Mouse (Mus musculus) heart, embryonic 15.5 days (tissue): ENCODE results near the gene Arpin. TPM values are rescaled to one million over a fixed set of nuclear protein-coding genes. Genes with fewer than 3 reads are reported as not detected.

Source experiments
- ATAC-seq: fragments of 200-750 bp; cut with Nextera tagmentation; replicated peaks from 2 replicates; pipeline ENCODE4 v1.8.0; 2017; ENCODE audit warnings: low read depth, moderate TSS enrichment; ENCODE audit not compliant: insufficient number of reproducible peaks, insufficient read depth, low FRiP score
- H3K27ac ChIP-seq: fragments of 300-500 bp; sonication (generic); 2 replicates; pipeline ENCODE4 v1.5.1; 2015; ENCODE audit warnings: mild to moderate bottlenecking, inconsistent platforms
- H3K27me3 ChIP-seq: fragments of 300-500 bp; sonication (generic); 2 replicates; pipeline ENCODE4 v1.6.1; 2015; ENCODE audit warnings: inconsistent platforms
- H3K36me3 ChIP-seq: fragments of 300-500 bp; sonication (generic); 2 replicates; pipeline ENCODE4 v1.6.1; 2015; ENCODE audit warnings: mild to moderate bottlenecking, inconsistent platforms
- H3K4me1 ChIP-seq: fragments of 300-500 bp; sonication (generic); replicated peaks from 2 replicates; pipeline ENCODE4 v1.6.1; 2015; ENCODE audit warnings: inconsistent platforms
- H3K4me2 ChIP-seq: fragments of 300-500 bp; sonication (generic); 2 replicates; pipeline ENCODE4 v1.6.1; 2015; ENCODE audit warnings: inconsistent platforms, mild to moderate bottlenecking, moderate library complexity
- H3K4me3 ChIP-seq: fragments of 300-500 bp; sonication (generic); 2 replicates; pipeline ENCODE4 v1.5.1; 2015; ENCODE audit warnings: mild to moderate bottlenecking, inconsistent platforms
- H3K9ac ChIP-seq: fragments of 300-500 bp; sonication (generic); 2 replicates; pipeline ENCODE4 v1.6.1; 2015; ENCODE audit warnings: mild to moderate bottlenecking, inconsistent platforms
- H3K9me3 ChIP-seq: fragments of 300-500 bp; sonication (generic); replicated peaks from 2 replicates; pipeline ENCODE4 v1.6.1; 2016; ENCODE audit warnings: inconsistent platforms
- WGBS: fragments of 180-500 bp; shearing (Covaris S2); methylation state at CpG from one replicate; pipeline ENCODE4 v1.1.7; 2015; ENCODE audit warnings: mixed read lengths; 5-methylcytosine and 5-hydroxymethylcytosine counted together
- microRNA-seq: library from miRNA; unstranded; fragments of <30 nt; microRNA quantifications from one replicate; pipeline ENCODE4, GENCODE M21; 2016
- polyA plus RNA-seq: library from polyadenylated mRNA; unstranded; fragments of >200 nt; fragmentation: Nextera tagmentation; extraction: Ambion mirVana; gene quantifications from 2 replicates; pipeline ENCODE4 v1.2.1, GENCODE M21; 2015

Arpin gene
- polyA plus RNA-seq, 1 experiment from 2014 or later = 26.6 TPM

DNA sequence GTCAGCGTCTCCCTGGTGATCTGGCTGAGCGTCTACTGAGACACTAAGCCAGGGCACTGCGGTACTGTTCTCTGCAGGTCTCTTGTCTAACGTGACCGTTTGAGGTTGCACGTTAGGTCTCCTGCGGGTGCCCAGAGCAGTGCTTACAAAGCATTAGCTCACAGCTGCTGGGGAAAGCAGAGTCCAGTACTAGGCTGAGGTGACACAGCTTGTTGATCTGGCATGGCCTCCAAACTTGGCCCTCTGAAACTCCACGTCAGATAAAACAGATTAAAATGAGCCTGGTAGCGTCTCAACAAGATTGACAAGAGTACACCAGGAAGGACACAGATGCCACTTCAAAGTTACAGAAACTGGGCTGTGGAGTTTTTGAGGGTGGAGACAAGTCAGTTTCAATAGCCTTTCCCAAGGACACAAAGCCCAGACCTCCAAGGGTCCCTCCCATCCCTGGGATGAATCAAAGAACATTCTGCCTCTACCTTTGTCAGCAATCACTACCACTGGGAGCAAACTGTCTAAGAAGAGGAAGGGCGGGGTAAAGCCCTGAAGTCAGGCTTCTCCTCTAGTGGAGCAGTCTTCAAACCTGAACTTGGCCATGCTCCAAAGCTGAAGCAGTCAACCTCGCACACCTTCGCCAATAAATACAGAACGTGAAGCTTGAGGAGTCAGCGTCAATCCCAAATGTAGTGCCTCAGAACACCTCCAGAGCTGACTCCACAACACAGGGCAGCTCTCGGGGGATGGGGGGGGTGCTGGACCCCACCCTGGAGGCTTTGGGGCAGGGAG lies 44.5 kb downstream of the Arpin start:
- H3K27ac ChIP-seq = no peak overlapping the region
- no peaks in the 10 kb centered on the region; the same call in 1 of the 2 replicates for H3K36me3 ChIP-seq
- no peak for ATAC-seq
- no peak overlapping the region for H3K4me2 ChIP-seq
- H3K27me3 ChIP-seq = no peaks in the 10 kb centered on the region
- H3K9ac ChIP-seq = no peak overlapping the region
- H3K4me3 ChIP-seq = no peak overlapping the region
- H3K4me1 ChIP-seq = peaks cover 22% of the 10 kb centered on the region
- H3K9me3 ChIP-seq = no peaks in the 10 kb centered on the region
- WGBS = 66% methylated on average over 15 of the region's 15 CpGs

GRCm38 (mm10) chr7:79888603-79889002 lies 46.6 kb downstream of the Arpin start:
- Histone ChIP-seq H3K4me2 (no peak overlapping the region), H3K9me3 (no peaks in the 10 kb centered on the region), H3K4me1 (peaks cover 22% of the 10 kb centered on the region), H3K27ac (no peak overlapping the region), H3K9ac (no peak overlapping the region), H3K36me3 (peaks cover 2% of the 10 kb centered on the region; the same call in 1 of the 2 replicates), H3K27me3 (no peaks in the 10 kb centered on the region), H3K4me3 (no peak overlapping the region)
- WGBS = 83% methylated on average over 9 of the region's 9 CpGs
- ATAC-seq = no peak

GRCm38 (mm10) chr7:79883613-79884334 lies 51.4 kb downstream of the Arpin start:
- no peaks in the 10 kb centered on the region; the same call in 1 of the 2 replicates for H3K4me1 ChIP-seq
- H3K36me3 ChIP-seq = peaks cover 17% of the 10 kb centered on the region; the same call in 1 of the 2 replicates
- H3K9me3 ChIP-seq = no peaks in the 10 kb centered on the region
- WGBS = 87% methylated on average over 7 of the region's 7 CpGs
- H3K9ac ChIP-seq = no peak overlapping the region
- H3K27me3 ChIP-seq = no peaks in the 10 kb centered on the region
- no peak overlapping the region for H3K4me2 ChIP-seq
- H3K27ac ChIP-seq = no peak overlapping the region
- no peak overlapping the region for H3K4me3 ChIP-seq
- no peak for ATAC-seq

DNA sequence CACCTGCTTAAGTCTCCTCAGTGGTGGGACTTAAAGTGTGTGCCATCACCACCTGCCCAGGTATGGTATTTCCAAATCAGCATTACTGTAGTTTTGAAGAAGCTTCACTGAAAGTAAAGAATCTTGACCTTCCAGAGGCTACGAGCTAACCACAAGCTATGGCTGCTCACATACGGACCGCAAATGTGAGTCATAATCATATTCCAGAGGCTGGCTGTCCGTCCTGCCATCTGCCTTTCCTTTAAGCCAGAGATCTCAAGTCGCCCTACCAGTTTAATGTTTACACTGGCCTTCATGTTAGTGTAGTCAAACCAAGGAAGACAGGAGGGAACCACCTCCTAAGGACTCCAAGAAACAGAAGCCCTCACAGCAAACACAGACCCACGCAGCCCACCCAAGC lies 53.3 kb downstream of the Arpin start:
- Histone ChIP-seq H3K27ac (no peak overlapping the region), H3K4me1 (no peaks in the 10 kb centered on the region; the same call in 1 of the 2 replicates), H3K9me3 (no peaks in the 10 kb centered on the region), H3K4me3 (no peak overlapping the region), H3K9ac (no peak overlapping the region), H3K4me2 (no peak overlapping the region), H3K27me3 (no peaks in the 10 kb centered on the region), H3K36me3 (peaks cover 17% of the 10 kb centered on the region; the same call in 1 of the 2 replicates)
- no peak for ATAC-seq
- 94% methylated on average over 6 of the region's 6 CpGs for WGBS

GRCm38 (mm10) chr7:79880998-79881397 lies 54.2 kb downstream of the Arpin start:
- H3K27ac ChIP-seq = no peak overlapping the region
- no peak for ATAC-seq
- WGBS = 40% methylated on average over 3 of the region's 3 CpGs
- H3K27me3 ChIP-seq = no peaks in the 10 kb centered on the region
- H3K9ac ChIP-seq = no peak overlapping the region
- H3K36me3 ChIP-seq = peaks cover 17% of the 10 kb centered on the region; the same call in 1 of the 2 replicates
- H3K4me1 ChIP-seq = no peaks in the 10 kb centered on the region
- no peak overlapping the region for H3K4me3 ChIP-seq
- no peak overlapping the region for H3K4me2 ChIP-seq
- no peaks in the 10 kb centered on the region for H3K9me3 ChIP-seq

DNA sequence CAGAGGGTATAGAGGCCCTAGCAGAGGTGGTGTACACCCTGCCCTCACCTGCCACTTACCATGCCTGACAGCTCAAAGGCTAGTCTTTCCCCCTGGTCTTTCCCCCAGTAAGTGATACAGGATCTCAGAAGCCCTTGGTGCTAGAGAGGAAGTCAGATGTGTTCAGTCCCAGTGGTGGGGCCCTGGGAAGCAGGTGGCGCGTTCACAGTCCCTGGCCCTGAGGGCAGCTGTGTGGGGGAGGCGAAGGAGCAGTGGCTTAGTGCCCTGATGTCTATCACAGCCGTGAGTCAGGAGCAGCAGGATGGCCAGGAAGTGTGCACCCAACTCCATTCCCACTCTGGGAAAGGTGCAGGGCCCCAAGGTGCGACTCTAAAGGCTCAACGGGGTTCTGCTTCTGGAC lies 55.1 kb downstream of the Arpin start:
- no peak for ATAC-seq
- H3K36me3 ChIP-seq = peaks cover 17% of the 10 kb centered on the region; the same call in 1 of the 2 replicates
- no peak overlapping the region for H3K4me2 ChIP-seq
- no peak overlapping the region for H3K9ac ChIP-seq
- H3K27me3 ChIP-seq = no peaks in the 10 kb centered on the region
- no peak overlapping the region for H3K4me3 ChIP-seq
- 89% methylated on average over 6 of the region's 6 CpGs for WGBS
- H3K4me1 ChIP-seq = no peaks in the 10 kb centered on the region
- no peaks in the 10 kb centered on the region for H3K9me3 ChIP-seq
- H3K27ac ChIP-seq = no peak overlapping the region

GRCm38 (mm10) chr7:79878455-79879025 lies 56.6 kb downstream of the Arpin start:
- WGBS = 71% methylated on average over 2 of the region's 2 CpGs
- H3K4me2 ChIP-seq = no peak overlapping the region
- no peak overlapping the region for H3K4me3 ChIP-seq
- peaks cover 15% of the 10 kb centered on the region; the same call in 1 of the 2 replicates for H3K36me3 ChIP-seq
- H3K9ac ChIP-seq = no peak overlapping the region
- H3K4me1 ChIP-seq = no peaks in the 10 kb centered on the region
- H3K27ac ChIP-seq = no peak overlapping the region
- ATAC-seq = no peak
- H3K27me3 ChIP-seq = no peaks in the 10 kb centered on the region
- no peaks in the 10 kb centered on the region for H3K9me3 ChIP-seq

Small RNA genes lying within 50 kb of the gene (microRNA-seq; reads per million reads assigned to microRNA genes)
- not detected for gene Gm24541

Other genes with a start within 250 kb of the Arpin start
- 1.6 and 2.8 TPM in 2 replicates for gene Kif7, start 219.6 kb downstream of the Arpin start, polyA plus RNA-seq
- not detected in 2 replicates for gene Plin1, start 202.5 kb downstream of the Arpin start, polyA plus RNA-seq
- 5.9 and 8.6 TPM in 2 replicates for gene Pex11a, start 192.2 kb downstream of the Arpin start, polyA plus RNA-seq
- gene Wdr93, start 192.2 kb downstream of the Arpin start, polyA plus RNA-seq = 0.27 and 0.33 TPM in 2 replicates
- 0.14 TPM in 1 of 2 replicates, not detected in the other for gene Mesp1, start 141.6 kb downstream of the Arpin start, polyA plus RNA-seq
- 0.20 and 0.23 TPM in 2 replicates for gene Mesp2, start 124.6 kb downstream of the Arpin start, polyA plus RNA-seq
- 8.6 and 11.8 TPM in 2 replicates for gene Anpep, start 74.3 kb downstream of the Arpin start, polyA plus RNA-seq
- 22.1 and 24.7 TPM in 2 replicates for gene Ap3s2, start 14.7 kb downstream of the Arpin start, polyA plus RNA-seq
- 9.4 and 13.6 TPM in 2 replicates for gene Zfp710, start 89.5 kb upstream of the Arpin start, polyA plus RNA-seq
- gene Idh2, start 180.0 kb upstream of the Arpin start, polyA plus RNA-seq = 2,234 and 2,284 TPM in 2 replicates